Mouse (Mus musculus) lung, postnatal 25 days (tissue): ENCODE data around the gene Rcan3.
A peak's percentile ranks its signal among the peaks of the same experiment; 100 is the strongest.

Experiments
- DNase-seq: peaks from one replicate; pipeline ENCODE4 v3.0.0; 2022; ENCODE audit warnings: low spot score

Rcan3 gene

DNA sequence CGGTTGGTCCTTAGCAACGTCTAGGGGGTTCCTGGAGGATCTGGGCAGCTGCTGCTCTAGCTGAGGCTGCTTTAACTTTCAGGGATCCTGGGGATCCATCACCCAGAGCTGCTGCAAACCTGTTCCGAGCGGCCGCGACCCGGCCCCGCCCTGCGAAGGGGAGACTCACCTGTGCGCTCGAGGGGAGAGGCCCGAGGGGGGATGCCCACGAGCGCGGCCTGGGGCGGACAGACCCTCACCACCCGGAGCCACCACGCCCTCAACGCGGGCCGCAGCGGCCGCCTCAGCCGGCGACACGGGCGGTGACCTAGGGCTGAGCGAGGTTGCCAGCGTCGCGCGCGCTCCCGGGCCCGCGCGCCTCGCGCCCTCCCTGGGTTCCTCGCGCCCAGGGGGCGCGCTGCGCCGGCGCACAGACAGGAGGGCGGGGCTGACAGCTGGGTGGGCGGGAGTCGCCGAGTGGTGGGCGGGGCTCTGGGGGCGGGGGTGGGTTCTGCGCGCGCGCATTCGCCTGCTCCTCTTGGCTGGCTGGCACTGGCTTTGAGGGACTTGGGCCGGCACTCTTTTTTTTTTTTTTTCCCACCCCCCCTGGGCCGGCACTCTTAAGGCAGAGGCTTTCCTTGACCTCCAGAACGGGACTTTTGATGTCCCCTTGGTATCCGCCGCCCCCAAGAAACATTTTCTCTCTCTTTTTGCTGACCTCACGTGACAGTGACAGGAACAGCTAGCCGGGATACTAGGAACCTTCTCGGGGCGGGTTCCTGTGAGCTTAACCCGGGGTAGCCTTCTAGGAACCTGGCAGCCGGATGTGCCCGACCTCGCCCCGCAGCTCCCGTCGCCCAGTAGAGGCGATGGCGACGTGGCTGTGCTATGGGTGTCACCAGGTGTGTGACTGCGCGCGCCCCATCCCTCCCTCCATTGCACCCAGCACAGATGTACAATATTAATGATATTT, at the start of gene Rcan3:
Gene Rcan3, minus strand, starts transcription at position 411 of the 952 bp plus-strand sequence.
- peak; percentile 64 for DNase-seq

DNA sequence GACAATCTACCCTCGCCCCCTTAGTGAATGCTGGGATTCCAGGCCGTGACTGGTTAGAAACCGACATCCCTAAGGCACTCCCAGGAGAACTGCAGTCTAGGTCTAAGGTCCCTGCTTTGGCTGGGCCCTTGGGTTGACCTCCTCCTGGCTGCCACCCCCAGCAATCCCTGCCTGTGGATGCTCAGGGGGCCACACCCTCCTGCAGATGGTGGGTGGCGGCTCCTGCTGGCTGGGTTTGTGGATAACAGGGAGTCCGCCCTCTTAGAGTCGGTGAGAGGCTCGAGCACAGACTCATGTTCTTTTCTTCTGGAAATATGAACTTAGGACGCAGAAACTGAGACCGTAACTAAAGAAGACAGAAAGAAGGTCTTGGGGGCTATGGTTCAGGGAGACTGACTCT, 46.7 kb upstream of the Rcan3 start:
- no peak for DNase-seq

DNA sequence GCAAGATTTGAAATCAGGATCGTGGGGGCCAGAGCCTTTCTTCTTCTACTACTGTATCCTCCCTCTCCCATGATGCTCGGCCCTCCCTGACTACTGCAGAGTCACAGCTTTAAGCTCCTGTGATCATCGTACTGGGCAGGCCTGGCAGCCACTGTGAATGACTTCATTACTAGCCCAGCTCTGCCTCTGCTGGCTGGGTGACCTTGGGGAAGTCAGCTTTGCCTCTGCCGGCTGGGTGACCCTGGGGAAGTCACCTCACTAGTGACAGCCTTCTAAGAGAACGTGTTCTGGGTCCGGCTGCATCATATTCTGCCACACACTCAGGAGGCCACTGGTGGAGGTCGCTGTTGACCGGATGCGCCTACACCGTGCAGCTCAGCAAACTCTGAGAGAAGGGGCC, 44.2 kb upstream of the Rcan3 start:
- no peak for DNase-seq

DNA sequence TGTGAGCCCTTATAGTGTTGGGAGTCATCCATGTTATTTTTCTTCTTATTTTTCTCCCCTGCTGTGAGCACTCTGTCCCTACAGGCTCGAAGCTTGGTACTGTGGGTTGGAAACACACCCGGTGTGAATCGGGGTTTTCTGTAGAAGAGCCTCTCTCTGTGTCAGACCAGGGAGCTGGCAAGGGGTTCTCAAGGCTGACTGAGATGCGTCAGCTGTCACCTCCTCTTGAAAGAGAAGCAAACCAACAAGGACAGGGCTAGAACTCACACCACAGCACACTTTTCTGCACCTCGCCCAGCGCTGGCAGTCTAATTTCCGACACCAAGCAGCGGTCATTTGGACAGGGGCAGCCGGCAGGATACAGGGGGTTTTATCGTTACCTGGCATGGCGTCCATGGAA, 29.8 kb upstream of the Rcan3 start:
- no peak for DNase-seq

- peak; percentile 14 for DNase-seq
Observed at GRCm38 (mm10) chr4:135453572-135453971, 19.9 kb upstream of the Rcan3 start.

DNA sequence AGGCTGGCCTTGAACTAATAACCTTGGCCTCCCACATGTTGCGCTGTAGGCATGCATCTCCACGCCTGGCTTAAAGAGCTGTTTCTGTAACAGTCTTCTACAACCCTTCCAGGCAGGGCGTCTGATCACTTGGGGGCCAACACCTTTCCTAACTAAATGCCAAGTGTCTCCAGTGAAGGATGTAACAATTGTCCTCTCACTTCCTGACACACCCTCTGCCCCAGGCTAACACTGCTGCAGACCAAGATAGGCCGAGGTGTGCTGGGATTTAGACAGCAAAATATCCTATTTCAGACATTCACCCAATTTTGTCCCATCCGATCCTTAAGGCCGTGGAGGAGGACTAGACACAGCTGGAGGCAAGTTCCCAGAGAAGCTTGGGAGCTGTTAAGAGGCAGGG, 19.5 kb upstream of the Rcan3 start:
- peak; percentile 14 for DNase-seq

DNA sequence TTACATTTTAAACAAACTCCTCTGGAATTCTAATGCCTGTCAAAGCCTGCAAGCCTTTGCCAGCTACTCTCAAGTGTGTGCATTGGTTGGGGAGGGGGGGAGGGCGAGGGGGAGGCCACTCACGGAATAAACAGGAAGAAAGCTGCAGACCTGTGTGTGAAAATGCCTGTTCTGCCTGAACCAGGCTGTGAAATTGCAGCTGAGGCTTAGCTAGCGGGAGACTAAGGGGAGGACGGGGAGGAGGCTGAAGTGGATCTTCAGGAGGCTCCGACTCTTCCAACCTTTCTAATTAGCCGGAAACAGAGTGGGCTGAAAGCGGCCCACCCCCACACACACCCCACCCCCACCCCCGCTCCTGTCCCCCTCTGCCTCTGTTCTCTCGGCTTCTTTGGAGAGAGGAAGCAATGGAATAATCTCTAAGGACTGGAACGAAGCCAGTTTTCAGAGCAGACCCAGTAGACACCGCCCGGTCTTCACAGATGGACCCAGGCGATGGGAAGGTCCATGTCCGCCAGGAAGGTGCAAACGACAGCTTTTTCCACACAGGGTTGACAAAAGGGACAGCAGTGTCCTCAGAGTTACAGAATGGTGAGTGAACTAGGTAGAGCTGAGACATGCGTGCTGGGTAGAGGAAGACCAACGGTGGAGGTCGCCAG, 17.8 kb upstream of the Rcan3 start:
- DNase-seq, result peak; percentile 16

- no peak for DNase-seq
Observed at GRCm38 (mm10) chr4:135442473-135442872, 8.8 kb upstream of the Rcan3 start.

- peak; percentile 19 for DNase-seq
Observed at GRCm38 (mm10) chr4:135439904-135440522, 6.4 kb upstream of the Rcan3 start.

DNA sequence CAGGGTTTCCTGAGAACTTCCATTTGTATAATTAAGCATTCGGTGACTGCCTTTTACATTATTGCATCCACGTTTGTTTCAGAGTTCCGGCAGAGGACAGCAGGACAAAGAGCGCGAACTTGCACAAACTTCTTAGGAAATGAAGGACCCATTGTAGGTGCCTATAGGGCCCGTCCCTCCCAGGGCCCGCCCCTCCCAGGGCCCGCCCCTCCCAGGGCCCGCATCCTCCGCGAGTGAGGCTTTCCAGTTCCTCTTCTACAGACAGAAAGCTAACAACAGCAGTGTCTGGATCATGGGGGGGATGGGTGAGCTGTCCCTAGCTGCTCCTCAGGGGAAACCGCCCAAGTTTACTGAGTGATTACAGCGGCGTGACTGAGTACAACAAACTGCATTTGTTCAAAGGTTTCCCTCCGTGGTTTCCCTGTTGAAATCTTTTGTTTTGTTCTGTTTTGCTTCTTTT, 5.6 kb upstream of the Rcan3 start:
- peak; percentile 49 for DNase-seq

DNA sequence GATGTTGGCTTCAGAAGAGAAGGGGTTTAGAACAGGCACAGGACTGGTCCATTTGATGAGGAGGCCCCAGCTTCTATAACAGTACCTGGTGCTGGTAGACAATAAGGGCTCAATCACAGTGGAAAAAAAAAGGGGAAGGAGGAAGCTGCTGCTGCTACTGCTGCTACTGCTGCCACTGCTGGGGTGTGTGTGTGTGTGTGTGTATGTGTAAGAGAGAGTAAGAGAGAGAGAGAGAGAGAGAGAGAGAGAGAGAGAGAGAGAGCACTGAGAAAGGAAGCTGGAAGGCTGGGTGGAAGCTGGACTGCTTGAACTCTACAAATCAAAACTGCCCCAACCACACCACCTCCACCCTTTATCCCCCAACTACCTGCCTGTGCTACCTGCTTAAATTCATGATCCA, 4.3 kb upstream of the Rcan3 start:
- DNase-seq, result no peak

- DNase-seq, result peak; percentile 51
Observed at GRCm38 (mm10) chr4:135436291-135436690, 2.6 kb upstream of the Rcan3 start.

GRCm38 (mm10) chr4:135434395-135434789, 739 bp upstream of the Rcan3 start:
- DNase-seq, result no peak

DNA sequence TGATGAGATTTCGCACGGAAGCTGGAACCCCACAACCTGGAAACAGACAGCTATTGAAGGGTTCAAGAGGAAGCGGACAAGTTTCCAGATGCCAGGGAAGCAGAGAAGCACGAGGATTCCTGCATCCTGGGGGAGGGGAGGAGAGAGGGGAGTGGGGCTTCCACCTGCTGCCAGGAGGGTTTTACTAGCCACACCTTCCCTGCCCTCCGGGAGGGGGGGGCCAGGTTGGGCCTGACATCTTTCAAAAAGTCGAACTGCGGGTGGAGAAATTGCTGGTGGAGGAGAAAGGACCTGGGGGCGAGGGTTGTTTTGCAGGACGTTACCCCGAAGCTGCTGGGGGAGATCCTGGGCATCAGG, 589 bp downstream of the Rcan3 start:
- no peak for DNase-seq

- no peak for DNase-seq
Observed at GRCm38 (mm10) chr4:135429990-135430760, 3.5 kb downstream of the Rcan3 start.

GRCm38 (mm10) chr4:135429383-135429782, 4.3 kb downstream of the Rcan3 start:
- no peak for DNase-seq

DNA sequence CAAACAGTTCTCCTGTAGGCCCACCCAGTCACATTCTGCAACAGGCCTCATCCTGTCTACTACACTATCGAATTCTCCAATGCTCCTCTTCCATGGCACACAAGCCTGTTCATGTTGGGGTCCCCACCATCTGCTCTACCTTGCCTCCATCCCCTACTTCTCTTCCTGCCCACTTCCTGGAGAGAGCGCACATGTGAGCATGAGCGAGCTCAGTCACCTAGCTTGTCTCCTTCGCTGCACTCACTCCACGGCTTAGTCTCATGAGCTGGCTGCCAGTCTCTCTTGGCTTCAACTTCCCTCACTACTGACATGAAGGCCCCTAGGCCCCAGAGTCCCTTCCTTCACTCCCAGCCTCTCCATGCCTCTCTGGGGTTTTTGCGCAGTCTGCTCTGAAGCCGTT, 7.1 kb downstream of the Rcan3 start:
- DNase-seq, result no peak

- no peak for DNase-seq
Observed at GRCm38 (mm10) chr4:135425625-135426024, 8.0 kb downstream of the Rcan3 start.

DNA sequence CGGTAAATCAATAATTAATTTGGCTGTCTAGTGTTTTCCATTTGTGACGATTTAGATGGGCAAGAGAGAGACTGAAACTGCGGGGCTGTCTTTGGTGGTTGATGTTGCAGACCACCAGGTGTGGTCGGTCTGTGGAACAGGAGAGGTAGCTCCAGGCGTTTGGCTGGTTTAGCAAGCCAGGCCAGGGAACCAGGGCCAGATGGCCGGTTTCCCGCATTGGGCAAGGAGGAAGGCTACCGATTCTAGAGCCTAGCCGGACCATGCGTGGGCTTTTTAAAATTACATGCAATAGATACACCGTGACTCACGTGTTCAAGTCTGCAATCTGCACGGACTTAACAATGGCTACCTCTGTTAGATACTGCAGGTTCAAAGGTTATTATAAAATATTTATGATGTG, 12.7 kb downstream of the Rcan3 start:
- DNase-seq, result no peak

DNA sequence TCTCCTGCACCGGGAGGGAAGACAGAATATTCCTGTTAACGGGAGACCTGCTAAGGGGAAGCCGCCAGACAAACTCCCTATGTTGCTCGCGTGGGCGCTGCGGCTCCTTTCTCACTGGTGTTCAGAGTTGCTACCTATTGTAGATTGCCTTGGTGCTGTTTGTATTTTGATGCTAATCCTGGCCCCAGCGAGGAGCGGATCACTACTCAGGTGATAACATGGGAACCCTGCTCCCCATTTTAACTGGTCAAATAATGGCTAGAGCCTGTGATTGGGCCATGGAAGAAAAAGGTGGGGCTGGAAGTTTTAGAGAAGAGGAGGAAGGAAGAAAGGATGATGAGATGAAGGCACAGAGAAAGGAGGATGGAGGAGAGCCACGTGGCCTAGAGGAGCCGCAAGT, 13.2 kb downstream of the Rcan3 start:
- DNase-seq, result no peak

GRCm38 (mm10) chr4:135419996-135420395, 13.7 kb downstream of the Rcan3 start:
- no peak for DNase-seq

DNA sequence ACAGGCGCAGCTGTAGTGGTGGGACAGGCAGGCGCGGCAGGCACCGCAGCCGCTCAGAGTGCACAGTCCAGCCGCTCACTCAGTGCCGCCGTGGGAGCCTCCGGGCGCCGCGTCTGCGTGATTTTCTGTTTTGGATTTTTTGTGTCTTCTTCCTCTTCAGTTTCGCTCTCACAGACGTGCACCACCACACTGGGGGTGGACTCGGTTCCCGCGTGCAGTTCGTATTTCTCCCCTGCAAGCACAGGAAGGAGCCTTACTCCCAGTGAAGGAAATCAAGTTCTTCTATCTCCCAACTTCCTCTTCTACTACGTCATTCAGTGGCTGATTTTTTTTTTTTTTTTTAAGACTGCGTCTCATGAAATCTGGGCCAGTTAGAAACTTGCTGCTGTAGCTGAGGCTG, 17.3 kb downstream of the Rcan3 start:
- DNase-seq, result peak; percentile 15
